Mouse (Mus musculus) hindbrain, embryonic 11.5 days (tissue): ENCODE measurements around the gene Cfap69. TPM values are rescaled to one million over a fixed set of nuclear protein-coding genes. Genes with fewer than 3 reads are reported as not detected.
A peak's percentile ranks its signal among the peaks of the same experiment; 100 is the strongest.

ENCODE experiments used
- ATAC-seq: fragments of 200-750 bp; cut with Nextera tagmentation; 2 replicates; pipeline ENCODE4 v1.8.0; 2017; ENCODE audit warnings: mild to moderate bottlenecking, moderate TSS enrichment, moderate library complexity; ENCODE audit not compliant: low FRiP score
- DNase-seq: peaks from one replicate; pipeline ENCODE4 v3.0.0-alpha.2; 2015; ENCODE audit warnings: low spot score
- H3K27ac ChIP-seq: fragments of 300-500 bp; sonication (generic); 2 replicates; pipeline ENCODE4 v1.5.1; 2014; ENCODE audit warnings: mild to moderate bottlenecking, low read depth, low read length
- H3K27me3 ChIP-seq: fragments of 300-500 bp; sonication (generic); 2 replicates; pipeline ENCODE4 v1.6.1; 2014; ENCODE audit warnings: mild to moderate bottlenecking, low read length, moderate library complexity, mixed read lengths; ENCODE audit not compliant: control insufficient read depth, insufficient read depth
- H3K36me3 ChIP-seq: fragments of 300-500 bp; sonication (generic); 2 replicates; pipeline ENCODE4 v1.6.1; 2014; ENCODE audit warnings: mild to moderate bottlenecking, low read length, moderate library complexity, mixed read lengths; ENCODE audit not compliant: control insufficient read depth, insufficient read depth
- H3K4me1 ChIP-seq: fragments of 300-500 bp; sonication (generic); replicated peaks from 2 replicates; pipeline ENCODE4 v1.6.1; 2014; ENCODE audit warnings: low read length, mixed read lengths; ENCODE audit not compliant: control insufficient read depth, insufficient read depth
- H3K4me2 ChIP-seq: fragments of 300-500 bp; sonication (generic); replicated peaks from 2 replicates; pipeline ENCODE4 v1.6.1; 2014; ENCODE audit warnings: mild to moderate bottlenecking, low read depth, low read length
- H3K4me3 ChIP-seq: fragments of 300-500 bp; sonication (generic); 2 replicates; pipeline ENCODE4 v1.5.1; 2014; ENCODE audit warnings: low read depth, low read length
- H3K9ac ChIP-seq: fragments of 300-500 bp; sonication (generic); 2 replicates; pipeline ENCODE4 v1.6.1; 2014; ENCODE audit warnings: low read depth, low read length
- H3K9me3 ChIP-seq: fragments of 300-500 bp; sonication (generic); 2 replicates; pipeline ENCODE4 v1.6.1; 2016; ENCODE audit warnings: low read length; ENCODE audit not compliant: control insufficient read depth
- WGBS: fragments of 180-500 bp; shearing (Covaris S2); extraction: QIAGEN DNeasy Blood & Tissue Kit; methylation state at CpG from one replicate; pipeline ENCODE4 v1.1.7; 2014; 5-methylcytosine and 5-hydroxymethylcytosine counted together
- polyA plus RNA-seq: library from polyadenylated mRNA; unstranded; fragments of >200 nt; fragmentation: Nextera tagmentation; extraction: Ambion mirVana; gene quantifications from 2 replicates; pipeline ENCODE4 v1.2.1, GENCODE M21; 2014

Cfap69 gene
- polyA plus RNA-seq, 1 experiment from 2014 or later, result 8.0 TPM

DNA sequence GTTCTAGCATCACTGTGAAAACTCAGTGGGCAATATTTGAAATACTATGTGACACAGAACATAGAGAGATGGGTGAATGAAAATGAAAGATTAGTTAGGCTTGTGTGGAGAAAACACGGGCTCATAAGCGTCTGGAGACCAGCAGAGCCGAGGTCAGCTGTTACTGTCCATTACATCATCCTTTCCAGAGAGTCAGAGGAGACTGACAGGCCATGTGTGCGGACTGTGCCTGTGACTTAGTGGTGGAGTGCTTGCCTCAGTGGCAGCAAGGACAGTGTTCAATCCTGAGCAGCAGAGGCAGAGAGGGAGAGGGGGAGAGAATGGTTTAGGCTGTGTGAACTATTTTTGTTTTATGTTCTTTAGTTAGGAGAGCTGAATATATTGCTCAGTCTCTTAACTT, 45.7 kb downstream of the Cfap69 start:
- no peak for DNase-seq
- 71% methylated on average over 4 of the region's 4 CpGs for WGBS

DNA sequence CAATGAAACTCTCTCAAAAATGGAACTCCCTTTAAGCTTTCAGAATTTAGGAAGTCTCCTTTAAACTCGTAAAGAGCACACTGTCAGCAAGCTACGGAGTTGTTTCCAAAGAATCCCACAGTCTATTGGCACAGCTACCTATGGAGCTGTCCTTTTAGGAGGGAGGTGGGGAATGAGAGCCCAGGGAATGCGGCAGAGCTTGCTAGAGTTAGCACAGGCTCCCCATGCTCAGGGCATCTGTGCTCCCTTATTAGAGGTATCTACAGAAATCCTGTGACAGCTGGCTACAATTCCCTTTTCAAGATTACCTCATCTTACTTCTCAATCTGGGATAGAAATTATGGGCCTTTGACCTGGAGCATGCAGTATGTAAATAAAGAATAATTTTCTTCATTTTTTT, 53.5 kb downstream of the Cfap69 start:
- Histone ChIP-seq H3K4me3 (no peak overlapping the region), H3K4me2 (no peak overlapping the region), H3K4me1 (no peaks in the 10 kb centered on the region), H3K27me3 (no peaks in the 10 kb centered on the region), H3K9ac (no peak overlapping the region), H3K27ac (no peak overlapping the region), H3K36me3 (no peaks in the 10 kb centered on the region), H3K9me3 (no peaks in the 10 kb centered on the region)
- DNase-seq (no peak), ATAC-seq (no peak)
- 58% methylated on average over 3 of the region's 3 CpGs for WGBS

More for the DNA sequence above, 45.7 kb downstream of the Cfap69 start:
- H3K27ac ChIP-seq, result no peak overlapping the region
- H3K4me1 ChIP-seq, result no peaks in the 10 kb centered on the region
- H3K9me3 ChIP-seq, result no peaks in the 10 kb centered on the region
- no peak overlapping the region for H3K9ac ChIP-seq
- no peak overlapping the region for H3K4me2 ChIP-seq
- H3K27me3 ChIP-seq, result no peaks in the 10 kb centered on the region
- no peak for ATAC-seq
- H3K36me3 ChIP-seq, result no peaks in the 10 kb centered on the region
- no peak overlapping the region for H3K4me3 ChIP-seq

DNA sequence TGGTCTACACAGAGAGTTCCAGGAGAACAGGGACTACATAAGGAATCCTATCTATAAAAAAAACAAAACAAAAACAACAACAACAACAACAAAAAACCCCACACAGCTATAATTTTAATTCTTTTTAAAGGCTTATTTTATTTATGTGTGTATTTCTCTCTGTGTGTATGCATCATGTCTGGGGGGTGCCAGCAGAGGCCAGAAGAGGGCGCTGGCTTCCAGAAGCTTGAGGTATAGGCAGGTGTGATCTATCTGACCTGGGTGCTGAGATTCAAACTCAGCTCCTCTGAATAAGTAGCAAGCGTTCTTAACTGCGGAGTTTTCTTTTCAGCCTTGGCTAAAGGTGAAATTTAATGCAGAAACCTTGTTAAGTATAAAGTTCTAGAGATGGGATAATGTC, 76.4 kb downstream of the Cfap69 start:
- ATAC-seq (no peak), DNase-seq (no peak)
- no peak overlapping the region for H3K9ac ChIP-seq
- H3K4me3 ChIP-seq, result no peak overlapping the region
- H3K36me3 ChIP-seq, result no peaks in the 10 kb centered on the region
- no peaks in the 10 kb centered on the region for H3K9me3 ChIP-seq
- H3K4me1 ChIP-seq, result no peaks in the 10 kb centered on the region
- no peaks in the 10 kb centered on the region for H3K27me3 ChIP-seq
- H3K27ac ChIP-seq, result no peak overlapping the region
- H3K4me2 ChIP-seq, result no peak overlapping the region
- 83% methylated on average over 3 of the region's 3 CpGs for WGBS

DNA sequence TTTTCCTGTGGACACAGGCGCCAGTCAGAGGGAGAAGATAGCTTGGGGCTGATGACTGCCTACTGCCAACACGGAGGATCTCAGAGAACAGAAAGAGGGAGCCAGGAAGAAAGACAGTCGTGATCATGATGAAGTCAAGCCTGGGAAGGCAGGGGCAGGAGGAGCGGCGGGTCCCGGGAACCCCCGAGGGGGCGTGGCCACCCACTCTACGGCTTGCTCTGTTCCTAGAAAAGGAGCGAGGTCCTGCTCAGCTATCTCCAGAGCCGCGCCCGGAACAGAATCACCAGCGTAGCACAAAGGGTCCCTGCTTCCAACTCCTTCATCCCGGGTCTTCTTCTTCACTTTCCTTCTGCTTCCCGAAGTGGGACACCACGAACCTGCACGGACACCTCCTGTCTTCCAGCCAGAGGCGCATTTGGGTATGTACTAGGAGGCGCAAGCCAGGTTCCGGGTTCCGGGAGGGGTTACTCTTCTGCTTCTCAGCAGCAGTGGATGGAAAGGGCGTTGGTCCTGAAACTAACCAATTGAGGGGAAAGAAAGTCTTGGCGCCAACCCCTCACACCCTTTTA, 90.2 kb downstream of the Cfap69 start, which contains the start of gene Gm8773:
TSS of gene Gm8773 (plus strand) at position 51 of the 569 bp plus-strand sequence.
- under 1% methylated on average over 24 of the region's 24 CpGs for WGBS
- Histone ChIP-seq H3K4me2 (peak within 1 kb of the TSS; percentile 85), H3K4me1 (0 out of 2 replicates have a peak, but pooled peaks cover 3% of the 10 kb centered on the region), H3K27ac (no peak within 1 kb of the TSS), H3K36me3 (no peaks in the 10 kb centered on the region), H3K9me3 (no peaks in the 10 kb centered on the region), H3K9ac (peak within 1 kb of the TSS; percentile 63), H3K27me3 (peaks cover 2% of the 10 kb centered on the region; the same call in 1 of the 2 replicates), H3K4me3 (peak within 1 kb of the TSS; percentile 50)
- ATAC-seq (peak; percentile 88), DNase-seq (peak; percentile 68)

DNA sequence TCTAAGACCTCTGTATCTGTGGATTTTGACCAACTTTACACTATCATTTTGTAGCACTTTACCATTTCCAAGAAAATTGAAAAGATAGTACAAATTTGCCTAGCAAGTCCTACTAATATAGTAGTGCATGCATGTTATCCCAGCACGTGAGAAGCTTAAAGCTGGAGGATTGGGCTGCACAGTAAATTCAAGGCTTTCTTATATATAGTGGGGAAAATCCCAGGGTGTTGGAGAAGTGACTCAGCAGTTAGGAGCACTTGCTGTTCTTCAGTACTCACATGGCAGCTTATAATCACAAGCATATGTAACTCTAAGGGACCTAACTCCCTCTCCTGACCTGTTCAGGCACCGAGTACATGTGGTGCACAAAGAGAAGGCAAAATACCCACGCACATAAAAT, 101.6 kb downstream of the Cfap69 start:
- no peak overlapping the region for H3K4me2 ChIP-seq
- H3K4me1 ChIP-seq, result no peaks in the 10 kb centered on the region
- 75% methylated on average over 3 of the region's 3 CpGs for WGBS
- no peak overlapping the region for H3K27ac ChIP-seq
- H3K9ac ChIP-seq, result no peak overlapping the region
- H3K9me3 ChIP-seq, result no peaks in the 10 kb centered on the region
- no peaks in the 10 kb centered on the region for H3K27me3 ChIP-seq
- ATAC-seq (no peak), DNase-seq (no peak)
- no peaks in the 10 kb centered on the region for H3K36me3 ChIP-seq
- no peak overlapping the region for H3K4me3 ChIP-seq

DNA sequence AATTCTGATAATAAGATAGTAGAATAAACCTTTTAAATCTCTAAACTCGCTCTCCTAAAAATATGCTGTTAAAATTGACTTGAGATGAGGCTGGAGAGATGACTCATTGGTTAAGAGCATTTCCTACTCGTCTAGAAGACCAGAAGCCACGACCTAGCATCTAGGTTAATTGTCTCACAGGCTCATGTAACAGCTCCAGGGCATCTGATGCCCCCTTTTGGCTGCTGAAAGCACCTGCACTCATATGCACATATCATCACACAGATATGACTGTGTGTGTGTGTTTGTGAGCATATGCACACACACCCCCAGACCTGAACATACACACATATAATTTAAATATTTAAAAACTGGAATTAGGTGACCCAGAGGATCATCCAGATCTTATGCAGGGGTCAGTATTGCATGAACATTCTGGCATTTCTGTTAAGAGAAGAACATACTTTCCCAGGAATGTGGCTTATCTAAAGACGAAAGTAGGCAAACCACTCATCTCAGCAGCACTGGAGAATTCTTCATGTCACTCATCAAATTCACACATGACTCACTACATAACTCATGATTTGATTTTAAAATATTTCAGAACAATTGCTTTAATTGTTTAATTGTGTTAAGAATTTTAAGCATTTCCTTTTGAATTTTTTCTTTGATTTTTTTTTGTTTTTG, 102.9 kb downstream of the Cfap69 start:
- Histone ChIP-seq H3K4me1 (no peaks in the 10 kb centered on the region), H3K27ac (no peak overlapping the region), H3K36me3 (no peaks in the 10 kb centered on the region), H3K9me3 (no peaks in the 10 kb centered on the region), H3K9ac (no peak overlapping the region), H3K27me3 (no peaks in the 10 kb centered on the region), H3K4me2 (no peak overlapping the region), H3K4me3 (no peak overlapping the region)
- DNase-seq (no peak), ATAC-seq (no peak)
- WGBS, result 78% methylated on average over 4 of the region's 4 CpGs

DNA sequence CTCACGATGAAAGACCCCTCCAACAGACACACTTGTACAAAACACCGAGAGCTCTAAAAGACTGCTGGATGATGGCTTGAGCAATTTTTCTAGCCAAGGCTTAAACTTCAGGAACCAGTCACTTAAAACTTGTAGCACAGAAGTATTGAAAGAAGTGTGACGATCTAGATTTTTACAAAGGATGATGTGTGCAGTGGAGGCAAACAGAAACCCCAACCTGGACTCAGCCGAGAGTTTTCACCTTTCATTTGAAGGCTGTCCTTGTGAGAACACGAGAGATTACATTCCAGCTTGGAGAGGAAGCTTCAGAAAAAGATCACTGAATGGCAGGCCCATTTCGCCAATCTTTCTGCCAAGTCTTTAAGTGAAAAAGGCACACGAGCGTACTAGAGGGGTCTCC, 104.2 kb downstream of the Cfap69 start:
- ATAC-seq (no peak), DNase-seq (no peak)
- peak overlapping the region; percentile 66 for H3K4me3 ChIP-seq
- no peaks in the 10 kb centered on the region for H3K27me3 ChIP-seq
- 50% methylated on average over 8 of the region's 8 CpGs for WGBS
- H3K27ac ChIP-seq, result no peak overlapping the region
- H3K9ac ChIP-seq, result peak overlapping the region; percentile 80
- no peaks in the 10 kb centered on the region for H3K9me3 ChIP-seq
- no peaks in the 10 kb centered on the region for H3K4me1 ChIP-seq
- H3K4me2 ChIP-seq, result peak overlapping the region; percentile 50
- H3K36me3 ChIP-seq, result peaks cover 2% of the 10 kb centered on the region; the same call in 1 of the 2 replicates

DNA sequence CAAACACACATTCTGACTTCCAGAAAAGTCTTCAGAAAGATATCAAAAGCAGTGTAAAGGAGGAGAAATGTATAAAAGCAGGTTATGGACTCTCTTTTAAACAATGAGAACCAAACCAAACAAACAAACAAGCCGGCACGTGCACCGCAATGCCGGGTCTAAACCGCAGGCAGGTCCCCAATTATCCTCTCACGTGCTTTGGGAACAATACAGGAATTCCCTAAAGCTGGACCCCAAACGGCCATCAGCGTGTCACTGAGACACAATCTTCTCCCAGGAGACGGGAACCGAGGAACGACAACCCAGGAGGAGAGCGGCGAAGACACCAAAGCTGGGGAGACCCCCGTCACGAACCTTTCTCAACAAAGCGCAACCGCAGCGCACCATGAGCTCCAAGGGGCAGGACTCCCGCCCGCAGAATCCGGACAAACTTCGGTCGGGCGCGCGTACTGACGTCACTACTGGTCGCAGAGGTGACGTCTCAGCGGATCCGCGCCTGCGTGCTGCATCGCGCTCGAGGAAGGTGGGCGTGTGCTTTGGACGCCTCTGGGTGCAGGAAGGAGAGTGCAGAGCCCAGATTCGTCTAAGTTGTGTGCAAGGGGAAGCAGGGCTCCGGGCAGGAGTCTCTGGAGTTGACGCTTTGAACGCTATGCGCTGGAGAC, 104.8 kb downstream of the Cfap69 start, which contains the start of gene Gtpbp10:
TSS of gene Gtpbp10 (minus strand) at position 460 of the 662 bp plus-strand sequence.
- peaks cover 8% of the 10 kb centered on the region for H3K36me3 ChIP-seq
- no peaks in the 10 kb centered on the region for H3K4me1 ChIP-seq
- H3K4me2 ChIP-seq, result peak within 1 kb of the TSS; percentile 50
- H3K9me3 ChIP-seq, result no peaks in the 10 kb centered on the region
- H3K27me3 ChIP-seq, result no peaks in the 10 kb centered on the region
- H3K9ac ChIP-seq, result peak within 1 kb of the TSS; percentile 80
- peak; percentile 97 for DNase-seq
- H3K4me3 ChIP-seq, result peak within 1 kb of the TSS; percentile 66
- H3K27ac ChIP-seq, result no peak within 1 kb of the TSS
- WGBS, result under 1% methylated on average over 43 of the region's 43 CpGs
- peak; percentile 99 for ATAC-seq
